In genomic region chr10:19908076-19908475, GRCm38 (mm10) we compare ENCODE assay signal across 9 mouse cellular contexts. TPM values are rescaled to one million over a fixed set of nuclear protein-coding genes. Genes with fewer than 3 reads are reported as not detected.
DNase-seq lines count a peak whose midpoint lies in the region; ATAC-seq and TF ChIP-seq lines count a peak whose summit lies in the region.
"Had no signal": no experiment of that assay in that cellular context is flagged by ENCODE, and none has a peak within 500 bp of the region (broad histone marks: within the 10 kb centered on the region; RNA-seq: fewer than 3 reads in every experiment).

No protein-coding gene starts in this region.

- no peak for TF ChIP-seq CTCF in liver, adult 2 months (IDR thresholded peaks at IDR 0.05; ENCODE audit: low read depth, low read length)

- TF ChIP-seq POLR2A in liver, adult 2 months (IDR thresholded peaks at IDR 0.05; ENCODE audit: extremely low read depth, insufficient read depth, low read length) = no peak

- no peak overlapping the region for H3K9ac ChIP-seq in forebrain, embryonic 12.5 days
- no peak overlapping the region for H3K9ac ChIP-seq in forebrain, embryonic 14.5 days (ENCODE audit: low read length)
- no peak overlapping the region for H3K9ac ChIP-seq in liver, adult 2 months (ENCODE audit: low read depth, low read length)
- H3K9ac ChIP-seq in embryonic facial prominence, embryonic 14.5 days (ENCODE audit: low read depth, low read length) = no peak overlapping the region
- no peak overlapping the region for H3K9ac ChIP-seq in liver, embryonic 15.5 days

- H3K9me3 ChIP-seq in forebrain, embryonic 12.5 days = no peaks in the 10 kb centered on the region
- no peaks in the 10 kb centered on the region for H3K9me3 ChIP-seq in forebrain, embryonic 14.5 days (replicated peaks; ENCODE audit: control insufficient read depth, low read length)
- H3K9me3 ChIP-seq in embryonic facial prominence, embryonic 14.5 days (ENCODE audit: control insufficient read depth, low read length) = no peaks in the 10 kb centered on the region
- H3K9me3 ChIP-seq in liver, embryonic 15.5 days (replicated peaks) = no peaks in the 10 kb centered on the region
- H3K9me3 ChIP-seq: heart, embryonic 12.5 days had no signal

- ATAC-seq in forebrain, embryonic 12.5 days (ENCODE audit: low FRiP score) = 0 out of 2 replicates have a peak, but pooled peaks have one; percentile 28
- ATAC-seq in forebrain, embryonic 14.5 days = no peak
- no peak for ATAC-seq in embryonic facial prominence, embryonic 14.5 days (ENCODE audit: low read depth)
- ATAC-seq in liver, embryonic 15.5 days (ENCODE audit: insufficient read depth) = no peak

- DNase-seq in forebrain, embryonic 14.5 days (ENCODE audit: low spot score) = no peak
- peak; percentile 96 for DNase-seq in liver, adult 2 months (ENCODE audit: extremely low read depth, low read depth, low spot score)
- DNase-seq in liver = no peak
- DNase-seq in embryonic facial prominence, embryonic 14.5 days (ENCODE audit: low spot score) = no peak
- DNase-seq in frontal cortex, postnatal 25 days (ENCODE audit: low spot score in 2 of 2) = no peak
- no peak for DNase-seq in cerebellum, adult 11-12 months

- H3K4me3 ChIP-seq in forebrain, embryonic 12.5 days (replicated peaks) = no peak overlapping the region
- H3K4me3 ChIP-seq in forebrain, embryonic 14.5 days (ENCODE audit: low read depth, low read length) = no peak overlapping the region
- H3K4me3 ChIP-seq in liver, adult 2 months (ENCODE audit: insufficient read depth, low read depth, low read length) = no peak overlapping the region
- H3K4me3 ChIP-seq in embryonic facial prominence, embryonic 14.5 days (ENCODE audit: low read depth, low read length) = no peak overlapping the region
- H3K4me3 ChIP-seq in liver, embryonic 15.5 days (replicated peaks) = peak overlapping the region; percentile 85

- 0 out of 2 replicates have a peak, but pooled peaks cover 5% of the 10 kb centered on the region for H3K27me3 ChIP-seq in forebrain, embryonic 12.5 days
- no peaks in the 10 kb centered on the region for H3K27me3 ChIP-seq in forebrain, embryonic 14.5 days (replicated peaks; ENCODE audit: control insufficient read depth, insufficient read depth, low read length)
- H3K27me3 ChIP-seq in liver, adult 2 months (ENCODE audit: control insufficient read depth, insufficient read depth, low read length) = no peaks in the 10 kb centered on the region
- peaks cover 4% of the 10 kb centered on the region; the same call in 1 of the 2 replicates for H3K27me3 ChIP-seq in embryonic facial prominence, embryonic 14.5 days (replicated peaks; ENCODE audit: control insufficient read depth, insufficient read depth, low read length)
- H3K27me3 ChIP-seq in liver, embryonic 15.5 days = no peaks in the 10 kb centered on the region

- H3K4me2 ChIP-seq in forebrain, embryonic 12.5 days = no peak overlapping the region
- no peak overlapping the region for H3K4me2 ChIP-seq in forebrain, embryonic 14.5 days (ENCODE audit: low read length)
- H3K4me2 ChIP-seq in embryonic facial prominence, embryonic 14.5 days (ENCODE audit: low read depth, low read length) = peak overlapping the region; percentile 21; the same call in 1 of the 2 replicates
- peak overlapping the region; percentile 62; the same call in 1 of the 2 replicates for H3K4me2 ChIP-seq in liver, embryonic 15.5 days

- H3K27ac ChIP-seq in forebrain, embryonic 12.5 days = no peak overlapping the region
- no peak overlapping the region for H3K27ac ChIP-seq in forebrain, embryonic 14.5 days (ENCODE audit: low read depth, low read length)
- peak overlapping the region; percentile 65; the same call in 1 of the 2 replicates for H3K27ac ChIP-seq in liver, adult 2 months (replicated peaks; ENCODE audit: insufficient read depth, low read depth, low read length)
- no peak overlapping the region for H3K27ac ChIP-seq in embryonic facial prominence, embryonic 14.5 days (replicated peaks; ENCODE audit: low read depth, low read length)
- peak overlapping the region; percentile 88 for H3K27ac ChIP-seq in liver, embryonic 15.5 days (replicated peaks)

- 76% methylated on average over 2 of the region's 2 CpGs for WGBS in forebrain, embryonic 12.5 days
- WGBS in forebrain, embryonic 14.5 days = 79% methylated on average over 2 of the region's 2 CpGs
- 18% methylated on average over 2 of the region's 2 CpGs for WGBS in liver, adult 2 months
- WGBS in embryonic facial prominence, embryonic 14.5 days = 81% methylated on average over 2 of the region's 2 CpGs
- 55% methylated on average over 2 of the region's 2 CpGs for WGBS in liver, embryonic 15.5 days (ENCODE audit: insufficient replicate concordance)

- no peaks in the 10 kb centered on the region; the same call in 1 of the 2 replicates for H3K36me3 ChIP-seq in forebrain, embryonic 12.5 days (replicated peaks)
- no peaks in the 10 kb centered on the region for H3K36me3 ChIP-seq in forebrain, embryonic 14.5 days (ENCODE audit: control insufficient read depth, insufficient read depth, low read length)
- H3K36me3 ChIP-seq in liver, adult 2 months (ENCODE audit: control insufficient read depth, insufficient read depth, low read length) = peaks cover 5% of the 10 kb centered on the region; the same call in 1 of the 2 replicates
- no peaks in the 10 kb centered on the region for H3K36me3 ChIP-seq in embryonic facial prominence, embryonic 14.5 days (ENCODE audit: control insufficient read depth, insufficient read depth, low read length)
- H3K36me3 ChIP-seq in liver, embryonic 15.5 days (replicated peaks) = no peaks in the 10 kb centered on the region

- no peaks in the 10 kb centered on the region; the same call in 1 of the 2 replicates for H3K79me2 ChIP-seq in liver, adult 2 months (ENCODE audit: control insufficient read depth, insufficient read depth, low read length)

- H3K4me1 ChIP-seq in forebrain, embryonic 12.5 days = no peaks in the 10 kb centered on the region
- H3K4me1 ChIP-seq in forebrain, embryonic 14.5 days (ENCODE audit: control insufficient read depth, insufficient read depth, low read length) = no peaks in the 10 kb centered on the region
- peaks cover 7% of the 10 kb centered on the region; the same call in 1 of the 2 replicates for H3K4me1 ChIP-seq in liver, adult 2 months (ENCODE audit: control insufficient read depth, insufficient read depth, low read length)
- no peaks in the 10 kb centered on the region for H3K4me1 ChIP-seq in embryonic facial prominence, embryonic 14.5 days (ENCODE audit: control insufficient read depth, insufficient read depth, low read length)
- H3K4me1 ChIP-seq in liver, embryonic 15.5 days (replicated peaks) = peaks cover 9% of the 10 kb centered on the region; the same call in 1 of the 2 replicates
- H3K4me1 ChIP-seq: heart, embryonic 12.5 days had no signal

RNA-seq across cellular contexts. Expression of gene Pex7, which starts 0.6 kb away (rescaled TPM):
- polyA plus RNA-seq in forebrain, embryonic 12.5 days (2016; fragmentation: Nextera tagmentation; extraction: Ambion mirVana) = 25.4 and 26.0 TPM in 2 replicates
- polyA plus RNA-seq in forebrain, embryonic 14.5 days (2014; fragmentation: Nextera tagmentation; extraction: Ambion mirVana) = 29.8 and 31.8 TPM in 2 replicates
- 112 and 114 TPM in 2 replicates for total RNA-seq in liver, adult 2 months (2014; rRNA removed)
- polyA plus RNA-seq in liver, adult 2 months (2012; rRNA removed) = 118 and 129 TPM in 2 replicates
- 28.6 and 29.6 TPM in 2 replicates for polyA plus RNA-seq in embryonic facial prominence, embryonic 14.5 days (2014; fragmentation: Nextera tagmentation; extraction: Ambion mirVana)
- polyA plus RNA-seq in liver, embryonic 15.5 days (2015; fragmentation: Nextera tagmentation; extraction: Ambion mirVana) = 27.7 and 28.9 TPM in 2 replicates

RNA-seq across cellular contexts. Expression of gene Map3k5, which starts 26.2 kb away (rescaled TPM):
- 0.35 and 0.64 TPM in 2 replicates for polyA plus RNA-seq in forebrain, embryonic 12.5 days (2016; fragmentation: Nextera tagmentation; extraction: Ambion mirVana)
- polyA plus RNA-seq in forebrain, embryonic 14.5 days (2014; fragmentation: Nextera tagmentation; extraction: Ambion mirVana) = 0.72 and 0.95 TPM in 2 replicates
- 25.4 and 26.4 TPM in 2 replicates for total RNA-seq in liver, adult 2 months (2014; rRNA removed)
- polyA plus RNA-seq in liver, adult 2 months (2012; rRNA removed) = 2.8 and 2.9 TPM in 2 replicates
- 2.5 and 2.6 TPM in 2 replicates for polyA plus RNA-seq in embryonic facial prominence, embryonic 14.5 days (2014; fragmentation: Nextera tagmentation; extraction: Ambion mirVana)
- 0.79 and 0.85 TPM in 2 replicates for polyA plus RNA-seq in liver, embryonic 15.5 days (2015; fragmentation: Nextera tagmentation; extraction: Ambion mirVana)

RNA-seq across cellular contexts. Expression of gene Slc35d3, which starts 56.8 kb away (rescaled TPM):
- polyA plus RNA-seq in forebrain, embryonic 12.5 days (2016; fragmentation: Nextera tagmentation; extraction: Ambion mirVana) = 0.28 and 0.43 TPM in 2 replicates
- 0.63 and 0.65 TPM in 2 replicates for polyA plus RNA-seq in forebrain, embryonic 14.5 days (2014; fragmentation: Nextera tagmentation; extraction: Ambion mirVana)
- not detected in 2 replicates for total RNA-seq in liver, adult 2 months (2014; rRNA removed)
- polyA plus RNA-seq in liver, adult 2 months (2012; rRNA removed) = 0.04 TPM in 1 of 2 replicates, not detected in the other
- polyA plus RNA-seq in embryonic facial prominence, embryonic 14.5 days (2014; fragmentation: Nextera tagmentation; extraction: Ambion mirVana) = 0.87 and 1.2 TPM in 2 replicates
- polyA plus RNA-seq in liver, embryonic 15.5 days (2015; fragmentation: Nextera tagmentation; extraction: Ambion mirVana) = 2.0 and 2.4 TPM in 2 replicates

Comparison
In these comparisons a context has a peak if more than half of its experiments do, and no peak if none do; other contexts are left out.
1. H3K27ac ChIP-seq: peak in liver, adult 2 months (single experiment) and liver, embryonic 15.5 days (single experiment); none in forebrain, embryonic 12.5 days (single experiment), forebrain, embryonic 14.5 days (single experiment) and embryonic facial prominence, embryonic 14.5 days (single experiment).
2. H3K4me2 ChIP-seq: peak in embryonic facial prominence, embryonic 14.5 days (single experiment) and liver, embryonic 15.5 days (single experiment); none in forebrain, embryonic 12.5 days (single experiment) and forebrain, embryonic 14.5 days (single experiment).